Mouse (Mus musculus) gonadal fat pad, adult 2 months (tissue): ENCODE measurements at regions not wholly inside any gene's neighbourhood (a gene's known extent, or its start where the extent isn't known, plus 50 kb on each side); places are given as distances from the start of the nearest gene placed in this dataset.

ENCODE experiments used
- DNase-seq: peaks from one replicate; pipeline ENCODE4 v3.0.0-alpha.2; 2012; ENCODE audit warnings: low read depth

DNA sequence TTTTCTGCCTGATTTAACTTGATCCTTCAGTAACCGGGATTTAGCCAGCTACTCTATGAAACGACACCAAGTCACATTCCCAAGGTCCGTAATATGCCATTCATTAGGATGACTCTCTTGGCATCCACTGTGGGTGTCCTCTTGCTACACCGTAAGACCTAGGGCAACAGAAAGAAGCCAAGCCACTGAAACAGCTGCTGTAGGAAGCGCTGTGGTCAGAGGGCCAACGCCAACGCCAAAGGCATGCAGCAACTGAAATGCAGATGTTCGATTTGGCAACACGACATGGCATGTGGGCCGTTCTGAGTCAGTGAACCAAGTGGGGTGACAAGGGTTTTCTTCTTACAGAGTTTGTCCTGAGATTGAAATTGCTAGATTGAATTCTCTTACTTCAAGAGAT, 527.9 kb upstream of the Mpdz start:
- DNase-seq = peak; percentile 98

DNA sequence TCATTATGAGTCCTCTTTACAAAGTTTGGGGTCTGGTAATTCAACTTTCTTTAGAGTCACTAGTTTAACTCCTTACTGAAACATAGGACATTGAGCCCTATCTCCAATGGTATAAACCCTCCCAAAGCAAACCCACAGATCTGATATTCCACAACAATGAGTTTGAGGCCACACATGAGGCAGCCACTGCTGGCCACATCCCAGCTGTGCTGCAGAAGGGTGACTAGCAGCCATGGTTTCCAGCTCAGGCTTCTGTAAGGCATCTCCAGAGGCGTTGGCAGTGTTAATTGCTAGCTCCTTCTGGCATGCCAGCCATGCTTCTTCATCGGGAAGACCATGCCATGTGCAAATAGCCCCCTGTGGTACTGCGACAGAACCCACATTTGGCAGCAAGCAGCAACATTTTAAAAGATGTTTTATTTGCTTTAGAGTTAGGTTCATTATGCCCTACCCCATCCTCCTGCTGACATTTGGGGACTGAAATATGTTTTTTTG, 527.1 kb upstream of the Mpdz start:
- DNase-seq = no peak

DNA sequence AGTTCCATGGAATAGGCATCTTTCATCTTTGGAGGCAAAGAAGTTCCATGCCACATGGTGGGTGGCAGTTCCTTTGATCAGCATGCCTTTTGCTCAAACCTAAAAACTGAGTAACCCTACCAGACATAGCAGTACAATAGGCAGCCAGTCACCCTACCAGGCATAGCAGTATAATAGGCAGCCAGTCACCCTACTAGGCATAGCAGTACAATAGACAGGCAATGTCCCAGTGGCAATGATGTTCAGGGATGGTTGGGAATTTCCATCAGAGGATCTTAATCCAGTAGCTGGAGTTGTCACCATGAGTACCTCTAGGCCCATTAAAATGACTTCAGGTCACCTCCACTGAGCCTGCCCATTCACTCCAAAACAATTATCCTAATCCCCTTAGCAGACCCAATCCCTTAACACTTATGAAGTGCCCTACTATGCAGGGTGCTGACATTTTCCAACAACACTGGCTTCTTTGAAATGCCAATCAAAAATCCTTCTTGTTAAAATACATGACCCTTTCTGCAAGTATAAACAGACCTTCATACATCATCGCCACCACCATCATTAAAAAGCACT, 523.5 kb upstream of the Mpdz start:
- DNase-seq = no peak

DNA sequence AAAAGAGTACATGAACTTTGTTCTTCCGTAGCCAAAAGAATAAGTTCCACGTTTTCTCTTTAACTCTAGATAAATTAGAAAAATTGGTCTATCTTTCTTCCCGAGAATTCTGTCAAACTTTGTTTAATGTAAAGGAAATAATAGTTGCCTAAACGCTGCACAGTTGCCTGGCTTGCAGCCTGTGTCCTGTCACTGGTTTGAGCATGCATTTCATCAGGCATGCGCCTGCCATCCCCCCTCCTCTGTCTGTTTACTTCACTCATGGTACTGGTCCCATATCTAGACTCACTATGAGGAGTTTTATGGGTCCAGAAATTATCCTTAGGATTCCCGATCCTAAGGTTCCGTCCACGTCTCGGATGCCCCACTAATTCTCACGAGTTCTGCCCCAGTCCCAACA, 520.5 kb upstream of the Mpdz start:
- DNase-seq = no peak

DNA sequence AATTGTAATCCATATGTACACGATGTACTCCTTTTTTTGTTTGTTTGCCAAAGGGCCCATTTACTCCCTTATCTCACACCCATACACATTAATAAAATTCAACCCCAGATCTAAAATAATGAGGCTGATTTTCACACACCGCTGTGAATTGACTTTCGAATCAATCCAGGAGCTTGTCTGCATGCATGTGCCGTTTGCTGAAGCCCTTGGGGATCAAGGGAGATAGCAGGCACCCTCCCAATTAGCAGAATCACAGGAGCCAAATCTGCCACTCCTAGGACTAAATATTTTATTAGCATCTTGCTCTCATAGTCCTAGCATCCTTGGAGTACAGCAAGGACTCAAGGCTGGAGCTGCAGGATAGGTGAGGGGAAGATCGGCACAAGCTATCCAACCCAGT, 520.0 kb upstream of the Mpdz start:
- DNase-seq = no peak

DNA sequence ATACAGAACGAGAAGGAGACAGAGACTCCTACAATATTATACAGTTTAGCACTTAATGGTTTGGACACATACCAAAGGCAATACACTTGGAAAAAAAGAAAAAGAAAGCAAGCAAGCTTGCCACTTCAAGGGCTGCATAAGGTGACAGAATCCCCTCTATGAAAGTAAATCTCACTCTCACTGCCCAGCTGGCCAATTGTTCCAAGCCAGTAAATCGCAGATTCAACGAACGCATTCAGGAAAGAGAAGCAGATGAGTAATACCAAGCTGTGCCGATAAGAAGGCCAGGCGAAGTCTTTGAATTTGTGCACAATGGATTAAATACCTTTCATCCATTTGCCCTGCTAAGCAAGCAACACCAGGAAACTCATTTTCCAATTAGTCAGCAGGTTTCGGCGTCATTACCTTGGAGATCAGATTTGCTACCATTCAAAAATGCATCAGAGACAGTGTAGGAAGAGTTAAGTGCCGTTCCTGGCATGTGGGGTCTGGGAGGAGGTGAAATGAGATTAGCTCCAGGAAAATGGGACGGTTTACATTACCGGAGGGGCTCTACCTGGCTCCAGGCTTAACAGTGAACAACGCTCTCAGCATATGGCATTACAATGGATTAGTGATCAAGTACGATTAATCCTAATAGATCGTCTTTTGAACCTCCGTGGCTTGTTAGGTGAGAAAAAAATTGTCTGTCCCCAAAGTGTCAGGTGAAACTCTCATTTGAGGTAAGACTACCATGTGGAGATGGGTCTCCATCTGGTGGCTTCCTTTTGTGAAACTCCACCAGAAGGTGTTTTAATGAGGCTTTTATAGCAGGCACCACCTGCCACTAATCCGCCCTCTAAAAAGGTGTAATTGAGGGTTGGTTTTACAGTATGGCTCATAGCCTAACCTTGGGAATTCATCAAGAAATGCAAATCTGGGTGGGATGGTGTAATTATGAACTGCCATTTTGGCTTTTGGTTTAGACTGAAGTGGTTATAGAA, 518.2 kb upstream of the Mpdz start:
- DNase-seq = no peak

DNA sequence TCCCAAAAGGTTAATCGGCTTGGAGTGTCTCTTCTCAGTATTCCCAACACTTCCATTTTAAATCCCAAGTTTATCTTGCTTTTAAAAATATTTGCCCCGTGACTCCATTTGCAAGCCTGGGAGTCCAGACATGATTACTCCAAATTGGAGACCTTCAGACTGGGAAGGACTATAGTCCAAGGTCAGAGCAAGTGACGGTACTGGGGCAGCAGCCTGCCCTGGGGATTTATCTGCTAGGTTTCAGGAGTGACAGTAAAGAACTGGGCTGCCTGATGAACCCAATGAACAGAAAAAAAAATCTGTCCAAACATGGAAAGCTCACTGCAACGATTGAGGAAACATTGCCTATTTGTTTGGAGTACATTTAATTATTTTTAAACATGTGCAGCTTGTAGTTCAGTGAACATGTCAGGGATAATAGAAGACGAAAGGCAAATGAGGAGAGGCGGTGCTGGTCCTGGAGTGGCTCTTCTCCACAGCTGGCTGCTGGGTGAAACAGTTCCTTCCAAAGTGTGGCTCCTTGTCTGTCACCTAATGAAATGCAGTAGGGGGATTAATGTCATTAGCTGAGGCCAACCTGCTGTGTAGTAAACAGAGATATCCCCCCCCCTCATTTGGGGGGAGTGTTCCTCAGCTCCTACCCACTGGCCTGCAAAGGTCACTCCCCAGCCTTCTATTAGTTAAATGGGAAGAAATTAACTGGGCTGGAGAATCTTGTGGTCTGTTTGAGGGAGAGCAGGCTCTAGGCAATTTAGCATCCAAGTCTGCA, 514.5 kb upstream of the Mpdz start:
- DNase-seq = no peak

DNA sequence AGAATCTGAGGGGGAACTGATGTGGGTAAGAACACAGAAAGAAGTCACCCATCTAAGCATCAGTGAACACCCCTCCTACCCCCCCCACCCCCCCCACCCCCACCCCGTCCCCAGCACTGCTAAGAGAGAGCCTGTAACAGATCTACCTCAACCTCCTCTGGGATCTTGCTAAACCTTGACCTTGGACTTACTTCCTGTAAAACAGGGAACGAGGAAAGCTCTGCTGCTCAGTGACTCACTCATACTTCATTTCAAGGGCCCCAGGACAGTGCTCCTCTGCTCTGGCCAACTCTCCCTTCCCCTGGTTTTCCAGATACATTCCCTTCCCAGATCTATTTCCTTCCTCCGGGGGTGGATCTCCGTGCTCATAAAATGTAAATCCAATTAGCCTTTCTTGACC, 510.4 kb upstream of the Mpdz start:
- no peak for DNase-seq

DNA sequence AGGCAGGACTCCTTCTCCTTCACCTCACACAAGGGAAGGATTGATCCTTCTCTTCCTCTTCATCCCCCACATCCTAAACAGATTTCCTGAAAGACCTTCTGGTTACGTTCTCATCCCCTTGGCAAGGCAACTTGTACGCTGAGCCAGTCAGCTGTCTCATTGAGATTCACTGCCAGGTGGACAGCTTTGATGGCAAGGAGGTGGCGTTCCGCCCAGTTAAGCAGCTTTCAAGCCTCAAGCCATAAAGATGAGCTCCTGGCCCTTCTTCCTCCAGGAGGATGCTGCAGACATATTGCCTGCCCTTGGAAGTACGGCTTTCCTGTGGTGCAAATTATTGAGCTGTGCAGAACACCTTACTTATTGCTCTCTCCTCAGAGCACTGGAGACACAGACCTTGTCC, 494.8 kb upstream of the Mpdz start:
- DNase-seq = no peak

DNA sequence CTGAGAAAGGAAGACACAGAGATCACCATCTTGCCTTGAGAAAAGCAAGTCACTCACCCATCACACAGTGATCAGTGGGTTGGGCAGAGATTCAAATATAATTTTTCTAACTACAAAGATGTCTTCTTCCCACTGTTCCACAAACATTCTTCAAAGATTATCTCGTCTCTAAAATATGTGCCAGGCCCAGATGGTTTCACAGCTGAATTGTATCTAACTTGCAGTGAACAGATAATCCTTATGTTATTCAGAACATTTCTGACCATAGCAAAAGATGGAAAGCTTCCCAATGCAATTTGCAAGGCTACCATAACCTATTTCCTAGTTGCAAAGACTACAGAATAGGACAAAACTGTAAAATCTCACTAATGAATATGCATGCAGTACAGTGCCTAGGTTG, 488.3 kb upstream of the Mpdz start:
- DNase-seq = no peak

DNA sequence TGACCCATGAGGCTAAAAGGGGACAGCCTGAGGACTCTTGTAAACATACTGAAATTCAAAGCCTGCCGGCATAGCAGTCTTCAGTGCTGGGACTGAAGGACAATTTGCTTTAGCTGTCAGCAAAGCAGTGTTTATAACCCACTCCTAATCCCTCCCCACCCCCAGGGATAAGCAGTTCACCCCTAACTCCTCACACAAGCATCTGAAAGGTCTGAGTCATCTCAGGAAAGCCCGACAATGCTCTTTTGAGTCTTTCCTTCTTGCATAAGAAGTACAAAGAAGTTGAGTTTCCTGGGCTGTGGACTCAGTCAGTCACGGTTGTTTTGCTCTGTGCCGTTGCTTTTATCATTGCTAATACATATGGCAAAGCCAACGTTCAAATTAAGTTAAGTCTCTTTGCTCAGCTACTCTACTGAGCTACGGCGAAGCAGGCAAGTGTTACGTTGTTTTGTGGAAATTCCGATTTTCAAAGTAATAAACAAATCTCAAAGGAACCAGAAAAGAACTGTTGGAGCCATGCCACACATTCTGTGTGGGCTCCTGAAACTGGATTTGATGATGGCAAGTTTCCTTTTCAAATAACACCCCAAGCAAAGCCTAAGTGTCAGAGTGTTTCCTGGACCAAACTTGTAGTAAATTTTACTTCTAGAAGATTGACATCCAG, 486.1 kb upstream of the Mpdz start:
- DNase-seq = no peak

DNA sequence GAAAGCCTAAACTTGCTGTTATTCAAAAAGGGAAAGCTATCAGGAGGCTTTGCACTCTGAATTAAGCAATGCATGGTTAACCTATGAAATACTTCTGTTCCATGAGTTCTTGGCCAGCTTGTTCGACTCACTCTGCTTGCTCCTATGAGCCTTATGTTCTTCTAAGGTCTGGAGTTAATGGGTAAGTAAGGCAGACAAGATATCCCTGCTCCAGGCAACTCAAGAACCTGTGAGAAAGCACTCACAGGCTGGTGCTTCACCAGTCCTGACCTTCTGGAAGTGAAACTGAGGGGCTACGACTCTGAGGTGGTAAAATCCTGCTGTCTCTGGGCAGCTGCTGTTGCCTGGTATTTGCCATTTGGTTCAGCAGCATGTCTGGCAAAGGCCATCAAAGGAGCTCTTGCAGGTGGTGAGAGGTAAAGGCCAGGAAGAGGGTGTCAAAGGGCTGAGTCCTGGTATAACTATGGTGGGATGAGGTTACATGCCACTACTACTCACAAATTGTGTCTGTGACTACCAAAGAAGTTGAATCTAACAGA, 484.6 kb upstream of the Mpdz start:
- no peak for DNase-seq

DNA sequence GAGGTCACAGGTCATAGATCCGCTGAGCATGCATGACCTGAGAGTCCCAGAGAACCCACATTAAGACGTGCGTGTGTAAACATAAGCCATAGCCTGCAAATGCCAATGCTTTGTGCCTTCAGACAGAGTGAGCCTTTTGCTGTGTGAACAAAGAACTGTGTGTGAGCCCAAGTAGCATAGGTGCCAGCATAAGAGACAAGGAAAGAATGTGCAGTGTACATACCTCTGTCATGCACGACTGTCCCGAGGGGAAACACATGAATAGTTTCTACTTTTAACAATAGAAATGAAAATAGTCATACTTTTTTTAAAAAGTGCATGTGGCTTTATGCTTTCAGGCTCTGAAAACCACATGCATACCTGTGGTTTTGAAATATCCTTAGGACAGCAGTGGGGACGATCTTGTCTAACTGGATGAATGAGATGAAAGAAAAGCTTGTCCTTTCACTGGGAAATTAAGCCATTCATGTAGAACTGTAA, 484.1 kb upstream of the Mpdz start:
- no peak for DNase-seq

DNA sequence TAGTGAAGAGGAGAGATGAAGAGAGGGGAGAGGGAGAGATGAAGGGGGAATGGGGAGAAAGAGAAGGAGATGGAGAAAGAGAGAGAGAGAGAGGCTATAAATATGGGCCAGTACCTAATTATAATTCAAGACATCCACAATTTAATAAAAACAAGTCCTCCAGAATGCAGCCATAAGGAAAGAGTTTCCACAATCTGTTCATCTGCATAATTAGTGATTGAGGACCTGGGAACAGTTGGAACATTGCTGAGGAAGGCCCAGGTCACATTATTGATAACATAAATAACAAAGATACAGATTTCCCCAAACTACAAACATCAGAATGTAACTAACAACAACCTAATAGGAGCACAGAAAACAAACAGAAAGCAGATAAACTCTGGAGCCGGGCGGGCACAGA, 483.0 kb upstream of the Mpdz start:
- no peak for DNase-seq

DNA sequence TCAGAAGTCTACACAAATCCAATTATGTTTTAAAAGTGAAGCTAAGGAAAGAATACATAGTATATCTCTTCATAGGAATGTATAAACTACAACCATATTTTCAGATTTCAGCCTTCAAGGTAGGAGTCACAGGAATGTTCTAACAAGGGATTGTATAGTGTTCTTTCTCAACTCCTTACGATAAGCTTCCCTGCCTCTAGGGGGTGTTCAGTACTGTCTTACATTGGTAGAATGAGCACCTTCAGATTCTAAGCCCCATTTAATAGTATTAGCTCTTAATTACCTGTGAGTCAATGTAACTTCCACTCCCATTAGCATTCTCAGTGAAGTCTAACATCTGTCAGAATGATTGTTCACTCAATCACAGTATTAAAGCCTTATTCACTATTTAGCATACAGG, 481.5 kb upstream of the Mpdz start:
- no peak for DNase-seq

DNA sequence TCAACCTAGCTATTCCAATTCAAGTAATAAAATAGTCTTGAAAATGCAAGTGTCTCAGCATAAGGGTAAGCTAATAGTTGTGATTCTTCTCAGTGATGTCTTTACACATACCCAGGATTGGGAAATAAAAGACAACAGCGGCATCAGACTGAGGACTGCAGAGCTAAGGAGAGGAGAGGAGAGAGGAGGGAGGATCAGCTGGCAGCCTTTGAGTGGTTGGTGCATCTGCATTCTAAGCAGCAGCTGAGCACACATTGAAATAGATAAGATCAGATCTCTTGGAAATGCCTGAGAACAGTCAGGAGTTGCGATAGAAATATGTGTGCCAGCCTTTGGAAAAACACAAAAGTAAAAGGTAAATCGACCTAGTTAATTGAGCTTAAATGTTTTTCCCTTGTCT, 480.3 kb upstream of the Mpdz start:
- DNase-seq = no peak

DNA sequence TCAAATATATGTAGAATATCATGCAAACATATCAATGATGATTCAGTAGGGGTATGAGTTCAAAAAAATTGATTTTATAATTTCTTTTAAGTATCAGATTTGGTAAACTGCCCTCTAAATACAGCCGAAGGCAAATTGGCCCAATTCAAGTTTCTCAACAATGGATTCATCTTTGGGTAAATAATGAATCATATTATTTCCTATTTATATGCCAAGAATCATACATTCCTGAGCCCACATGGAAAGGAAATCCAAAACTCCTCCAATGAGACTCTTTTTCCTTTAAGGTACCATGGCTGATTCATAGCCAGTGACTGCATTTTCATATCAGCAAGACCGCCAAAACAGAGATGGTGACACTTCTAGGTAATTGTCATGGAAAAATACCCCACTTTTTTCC, 472.4 kb upstream of the Mpdz start:
- DNase-seq = no peak

DNA sequence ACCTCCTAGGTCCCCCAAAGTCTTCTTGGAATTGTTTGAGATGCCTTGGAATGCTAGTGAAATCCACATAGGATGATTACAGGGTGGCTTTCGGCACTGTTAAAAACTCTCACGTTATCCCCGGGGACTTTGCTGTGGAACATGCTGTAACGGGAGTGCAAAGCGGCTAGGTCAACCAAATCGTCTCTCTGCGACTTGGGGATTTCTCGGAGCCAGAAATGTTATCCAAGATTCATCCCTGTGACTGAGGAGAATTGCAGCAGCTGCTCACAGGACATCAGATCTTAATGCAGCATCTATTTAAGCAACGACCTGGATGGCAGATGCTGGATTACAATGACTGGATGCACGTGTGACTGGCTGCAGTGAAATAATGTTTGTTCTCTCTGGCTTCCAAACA, 470.7 kb upstream of the Mpdz start:
- no peak for DNase-seq

DNA sequence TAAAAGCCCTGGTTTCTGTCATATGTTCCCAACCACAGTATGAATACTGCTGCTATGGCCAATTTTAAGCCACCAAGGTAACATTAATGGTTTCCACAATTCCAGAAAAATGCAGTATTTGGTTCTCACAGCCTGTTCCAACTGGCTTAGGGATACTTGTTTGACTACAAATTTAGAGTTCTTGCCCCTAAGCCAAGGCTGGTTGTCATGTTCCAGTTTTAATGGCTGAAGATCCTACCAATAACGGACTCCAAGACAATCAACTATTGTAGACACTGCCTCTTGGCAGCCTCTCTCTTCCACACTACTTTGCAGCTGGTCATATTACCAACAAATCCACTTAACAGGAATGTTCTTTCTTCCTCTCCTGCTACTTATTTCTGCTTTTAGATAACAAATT, 470.0 kb upstream of the Mpdz start:
- DNase-seq = no peak

DNA sequence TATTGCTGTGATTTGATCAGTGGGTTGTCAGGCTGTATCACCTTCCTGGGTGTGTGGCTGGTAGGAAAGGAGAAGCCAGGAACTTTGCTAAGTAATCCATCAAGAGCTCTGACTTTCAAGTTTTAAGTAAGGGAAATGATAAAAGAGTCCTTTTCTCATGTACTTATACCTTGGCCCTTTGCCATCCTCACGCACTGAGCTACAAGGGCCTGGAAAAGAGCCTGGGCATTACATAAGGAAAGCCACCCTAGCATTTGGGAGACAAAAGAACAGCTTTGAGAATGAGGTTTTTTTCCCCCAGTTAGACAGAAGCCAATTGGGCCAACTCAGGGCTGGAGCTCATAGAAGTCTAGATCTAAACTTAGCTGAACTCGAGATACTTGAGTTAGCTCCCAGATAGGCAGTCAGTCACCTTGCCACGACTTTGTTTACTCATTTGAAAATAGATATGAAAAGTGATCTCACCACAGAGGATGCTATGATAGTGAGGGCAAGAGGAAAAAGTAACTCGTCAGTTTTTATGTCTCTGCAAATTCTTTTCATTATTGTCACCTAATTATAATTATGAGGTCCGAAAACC, 457.4 kb upstream of the Mpdz start:
- no peak for DNase-seq

DNA sequence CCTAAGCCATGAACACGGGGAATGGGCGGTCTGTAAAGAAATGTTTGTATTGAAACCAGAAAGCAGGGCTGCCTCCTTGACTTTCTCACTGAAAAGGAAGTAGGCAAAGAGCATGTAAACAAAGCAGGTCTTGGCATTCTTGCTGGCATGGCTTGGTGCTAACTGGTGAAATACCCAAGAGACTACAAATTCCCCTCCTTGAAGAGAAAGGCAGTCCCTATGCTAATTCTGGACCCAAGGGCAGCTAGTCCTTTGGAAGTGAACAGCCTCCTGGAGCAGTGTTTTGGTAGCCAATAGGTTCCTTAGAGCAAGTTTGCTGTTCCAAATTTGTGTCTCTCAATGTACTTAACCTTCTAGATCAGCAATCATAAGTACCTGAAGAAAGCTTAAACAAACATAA, 456.0 kb upstream of the Mpdz start:
- no peak for DNase-seq
